Mouse (Mus musculus) CH12.LX (cell line): ENCODE data around the gene Cdk15. TPM values are rescaled to one million over a fixed set of nuclear protein-coding genes. Genes with fewer than 3 reads are reported as not detected.

ENCODE experiments used
- DNase-seq: peaks from one replicate; pipeline ENCODE4 v3.0.0-alpha.2; 2013; ENCODE audit errors: extremely low read depth
- H3K27ac ChIP-seq: 2 replicates; pipeline ENCODE4 v1.5.1; 2012; ENCODE audit warnings: low read depth, mild to moderate bottlenecking, control low read depth, moderate library complexity; ENCODE audit not compliant: insufficient read depth
- H3K27me3 ChIP-seq: replicated peaks from 2 replicates; pipeline ENCODE3; 2012; ENCODE audit warnings: inconsistent platforms
- H3K36me3 ChIP-seq, 2 experiments: replicated peaks in 1 of 2; 2 replicates each; pipeline versions ENCODE3 to v1.6.1; 2012; ENCODE audit warnings: inconsistent platforms in 1 of 2, low read length in 1 of 2, mild to moderate bottlenecking in 1 of 2, mixed read lengths in 1 of 2, moderate library complexity in 1 of 2; ENCODE audit not compliant: control insufficient read depth in 1 of 2, insufficient read depth in 1 of 2
- H3K4me1 ChIP-seq, 2 experiments: 2 replicates each; pipeline ENCODE4 v1.6.1; 2012; ENCODE audit warnings: inconsistent platforms in 1 of 2, moderate library complexity in 1 of 2; ENCODE audit not compliant: insufficient read depth in 2 of 2, control insufficient read depth in 1 of 2
- H3K4me2 ChIP-seq: 2 replicates; pipeline ENCODE4 v1.6.1; 2012; ENCODE audit warnings: low read depth, mild to moderate bottlenecking, control low read depth; ENCODE audit not compliant: poor library complexity, insufficient read depth, severe bottlenecking
- H3K4me3 ChIP-seq, 3 experiments: fragments of 150-350 bp in 1 of 3; sonication (generic) in 1 of 3; replicated peaks in 1 of 3; 2 replicates each; pipeline versions ENCODE3 to v1.5.1; 2011 to 2012; ENCODE audit warnings: low read depth in 2 of 3, low read length in 2 of 3, mild to moderate bottlenecking in 2 of 3, moderate library complexity in 2 of 3, control low read depth in 1 of 3, improper control_type of control experiment in 1 of 3, inconsistent platforms in 1 of 3, mixed read lengths in 1 of 3; ENCODE audit not compliant: poor library complexity in 1 of 3
- H3K79me2 ChIP-seq: replicated peaks from 2 replicates; pipeline ENCODE4 v1.6.1; 2012; ENCODE audit warnings: mild to moderate bottlenecking, moderate library complexity; ENCODE audit not compliant: control insufficient read depth, poor library complexity, insufficient read depth, severe bottlenecking; ENCODE audit errors: extremely low read depth
- H3K9ac ChIP-seq: 2 replicates; pipeline ENCODE4 v1.6.1; 2012; ENCODE audit warnings: low read depth, mild to moderate bottlenecking, control low read depth, moderate library complexity; ENCODE audit not compliant: insufficient read depth
- H3K9me3 ChIP-seq: replicated peaks from 2 replicates; pipeline ENCODE3; 2012; ENCODE audit warnings: low read length, inconsistent platforms, mixed read lengths
- CHD2 ChIP-seq: IDR thresholded peaks from 2 replicates; pipeline ENCODE4 v1.6.1; 2011; ENCODE audit warnings: low read length, improper control_type of control experiment
- GABPA ChIP-seq: IDR thresholded peaks from 2 replicates; pipeline ENCODE4 v1.6.1; 2012; ENCODE audit warnings: low read depth, low read length, improper control_type of control experiment, inconsistent platforms; ENCODE audit not compliant: insufficient replicate concordance
- HCFC1 ChIP-seq: IDR thresholded peaks from 2 replicates; pipeline ENCODE4 v1.6.1; 2012; ENCODE audit warnings: low read depth, mild to moderate bottlenecking, inconsistent platforms, low read length, improper control_type of control experiment
- IRF4 ChIP-seq: IDR thresholded peaks from 2 replicates; pipeline ENCODE4 v1.6.1; 2014; ENCODE audit warnings: low read depth, mild to moderate bottlenecking, inconsistent platforms, low read length, improper control_type of control experiment
- JUN ChIP-seq: IDR thresholded peaks from 2 replicates; pipeline ENCODE4 v1.6.1; 2011; ENCODE audit warnings: low read depth, mild to moderate bottlenecking, low read length, improper control_type of control experiment, moderate library complexity; ENCODE audit not compliant: insufficient read depth
- MAFK ChIP-seq: IDR thresholded peaks from 2 replicates; pipeline ENCODE4 v1.6.1; 2011; ENCODE audit warnings: low read length, improper control_type of control experiment; ENCODE audit not compliant: insufficient replicate concordance
- MAZ ChIP-seq: IDR thresholded peaks from 2 replicates; pipeline ENCODE4 v1.6.1; 2012; ENCODE audit warnings: low read depth, mild to moderate bottlenecking, inconsistent platforms, low read length, improper control_type of control experiment, moderate library complexity
- MYC ChIP-seq: IDR thresholded peaks from 2 replicates; pipeline ENCODE4 v1.6.1; 2011; ENCODE audit warnings: low read depth, mild to moderate bottlenecking, improper control_type of control experiment, low read length
- NELFE ChIP-seq: IDR thresholded peaks from 2 replicates; pipeline ENCODE4 v1.6.1; 2011; ENCODE audit warnings: low read depth, low read length, improper control_type of control experiment
- PAX5 ChIP-seq: IDR thresholded peaks from 2 replicates; pipeline ENCODE4 v1.6.1; 2012; ENCODE audit warnings: low read length, inconsistent platforms, mixed read lengths
- POLR2A ChIP-seq: IDR thresholded peaks from 2 replicates; pipeline ENCODE4 v1.6.1; 2011; ENCODE audit warnings: low read depth, mild to moderate bottlenecking, improper control_type of control experiment, low read length
- POLR2AphosphoS2 ChIP-seq: IDR thresholded peaks from 2 replicates; pipeline ENCODE4 v1.6.1; 2011; ENCODE audit warnings: low read depth, low read length, improper control_type of control experiment
- RAD21 ChIP-seq: IDR thresholded peaks from 2 replicates; pipeline ENCODE4 v1.6.1; 2011; ENCODE audit warnings: low read depth, mild to moderate bottlenecking, low read length, improper control_type of control experiment, moderate library complexity
- RCOR1 ChIP-seq: conservative IDR thresholded peaks from 2 replicates; pipeline ENCODE4 v1.6.1; 2012; ENCODE audit warnings: low read depth, mild to moderate bottlenecking, inconsistent platforms, low read length, improper control_type of control experiment
- TBP ChIP-seq: conservative IDR thresholded peaks from 2 replicates; pipeline ENCODE4 v1.6.1; 2011; ENCODE audit warnings: low read depth, low read length, improper control_type of control experiment
- UBTF ChIP-seq: IDR thresholded peaks from 2 replicates; pipeline ENCODE4 v1.6.1; 2012; ENCODE audit warnings: low read depth, mild to moderate bottlenecking, inconsistent platforms, low read length, improper control_type of control experiment, moderate library complexity
- USF1 ChIP-seq: IDR thresholded peaks from 2 replicates; pipeline ENCODE4 v1.6.1; 2014; ENCODE audit warnings: low read depth, mild to moderate bottlenecking, inconsistent platforms, low read length, improper control_type of control experiment
- USF2 ChIP-seq: conservative IDR thresholded peaks from 2 replicates; pipeline ENCODE4 v1.6.1; 2011; ENCODE audit warnings: low read depth, low read length, improper control_type of control experiment
- ZC3H11A ChIP-seq: IDR thresholded peaks from 2 replicates; pipeline ENCODE4 v1.6.1; 2012; ENCODE audit warnings: low read depth, mild to moderate bottlenecking, inconsistent platforms, low read length, improper control_type of control experiment
- ZNF384 ChIP-seq: IDR thresholded peaks from 2 replicates; pipeline ENCODE4 v1.6.1; 2012; ENCODE audit warnings: low read depth, low read length, improper control_type of control experiment, inconsistent platforms
- dilution Hi-C: fragments of 300-500 bp; cut with MboI; formaldehyde crosslinking; loops from 2 replicates; pipeline ENCODE4 v1.14.3; 2020; ENCODE audit warnings: low sequenced_read_pairs; ENCODE audit not compliant: extremely low pct_unique_long_range_greater_than_20kb, extremely low pct_ligation_motif_present
- in situ Hi-C: fragments of 300-500 bp; cut with MboI; formaldehyde crosslinking; loops from 3 replicates; pipeline ENCODE4 v1.14.3; 2019; ENCODE audit warnings: low sequenced_read_pairs, low pct_ligation_motif_present, low pct_unique_long_range_greater_than_20kb, mixed read lengths
- polyA plus RNA-seq: library from polyadenylated mRNA; unstranded; fragments of >175 nt; gene quantifications from 2 replicates; pipeline ENCODE4 v1.2.1, GENCODE M21; 2012; ENCODE audit warnings: low read depth; ENCODE audit not compliant: insufficient read length
- total RNA-seq, 2 experiments: library from RNA; depleted of rRNA; stranded (reverse); fragments of 300-350 nt in 1 of 2; fragments of >200 nt in 1 of 2; gene quantifications; 2 replicates each; pipeline ENCODE4 v1.2.3; 2012 to 2014

Cdk15 gene
- total and polyA plus RNA-seq, 3 experiments, result 0.13 TPM; not detected in 2

- Histone ChIP-seq H3K79me2 (no peaks in the 10 kb centered on the region), H3K9me3 (no peaks in the 10 kb centered on the region), H3K4me1 (peaks cover 0 to 19% of the 10 kb centered on the region in 2 experiments; a peak in 2 of 4 replicates)
- TF ChIP-seq IRF4 (no peak), MAZ (no peak), ZNF384 (no peak), MYC (no peak), RAD21 (no peak), USF1 (no peak), CHD2 (no peak), PAX5 (no peak), ZC3H11A (no peak), POLR2A (no peak), UBTF (no peak), TBP (no peak)
- TF ChIP-seq, all 38 proteins: peak for 0
- Histone ChIP-seq H3K9ac (no peak overlapping the region), H3K4me3 (no peak overlapping the region), H3K36me3 (no peaks in the 10 kb centered on the region), H3K27me3 (no peaks in the 10 kb centered on the region), H3K27ac (no peak overlapping the region), H3K4me2 (no peak overlapping the region)
- dilution Hi-C loops, result no loop called here
- DNase-seq, result no peak
- in situ Hi-C loops, result loop anchor here (25.0 kb wide), 1 partner anchor 297 kb away; no protein-coding TSS in a partner anchor
Observed at GRCm38 (mm10) chr1:59315057-59315807, 58.5 kb downstream of the Cdk15 start.

- Histone ChIP-seq H3K9ac (no peak overlapping the region), H3K4me1 (peaks cover 0 to 19% of the 10 kb centered on the region in 2 experiments; a peak in 2 of 4 replicates), H3K36me3 (no peaks in the 10 kb centered on the region), H3K79me2 (no peaks in the 10 kb centered on the region), H3K4me2 (no peak overlapping the region), H3K27me3 (no peaks in the 10 kb centered on the region), H3K9me3 (no peaks in the 10 kb centered on the region), H3K4me3 (no peak overlapping the region), H3K27ac (no peak overlapping the region)
- in situ Hi-C loops, result loop anchor here (25.0 kb wide), 1 partner anchor 296 kb away; no protein-coding TSS in a partner anchor
- DNase-seq, result peak; percentile 18
- no peak for TF ChIP-seq IRF4
- TF ChIP-seq NELFE, result no peak
- no peak for TF ChIP-seq MAFK
- TF ChIP-seq JUN, result no peak
- TF ChIP-seq HCFC1, result no peak
- no peak for TF ChIP-seq GABPA
- no peak for TF ChIP-seq PAX5
- TF ChIP-seq POLR2AphosphoS2, result no peak
- no peak for TF ChIP-seq USF2
- no peak for TF ChIP-seq RCOR1
- dilution Hi-C loops, result no loop called here
Observed at GRCm38 (mm10) chr1:59316031-59316385, 59.3 kb downstream of the Cdk15 start.
